Mouse (Mus musculus) ES-E14 (cell line): ENCODE results near the gene Tmprss9. TPM values are rescaled to one million over a fixed set of nuclear protein-coding genes. Genes with fewer than 3 reads are reported as not detected.

Source experiments
- DNase-seq: peaks from one replicate; pipeline ENCODE4 v3.0.0-alpha.2; 2013; ENCODE audit warnings: low read depth, low spot score
- H3K27ac ChIP-seq: 2 replicates; pipeline ENCODE4 v1.5.1; 2012; ENCODE audit warnings: low read depth, mild to moderate bottlenecking, low read length, moderate library complexity, mixed read lengths; ENCODE audit not compliant: poor library complexity, insufficient read depth, severe bottlenecking
- H3K36me3 ChIP-seq: 2 replicates; pipeline ENCODE4 v1.6.1; 2012; ENCODE audit warnings: mild to moderate bottlenecking, low read length, moderate library complexity, mixed read lengths; ENCODE audit not compliant: control insufficient read depth, poor library complexity, insufficient read depth, severe bottlenecking
- H3K4me1 ChIP-seq, 2 experiments: fragments of 150-350 bp in 1 of 2; sonication (generic) in 1 of 2; 2 replicates each; pipeline ENCODE4 v1.6.1; 2012; ENCODE audit warnings: low read length in 2 of 2, mild to moderate bottlenecking in 1 of 2, mixed read lengths in 1 of 2; ENCODE audit not compliant: control insufficient read depth in 2 of 2, insufficient read depth in 2 of 2, poor library complexity in 1 of 2
- H3K4me3 ChIP-seq, 2 experiments: fragments of 150-350 bp in 1 of 2; sonication (generic) in 1 of 2; 2 replicates each; pipeline ENCODE4 v1.5.1; 2012; ENCODE audit warnings: low read length in 2 of 2, low read depth in 1 of 2, mild to moderate bottlenecking in 1 of 2, mixed read lengths in 1 of 2; ENCODE audit not compliant: insufficient read depth in 1 of 2, poor library complexity in 1 of 2, severe bottlenecking in 1 of 2
- H3K9ac ChIP-seq: 2 replicates; pipeline ENCODE4 v1.6.1; 2012; ENCODE audit warnings: low read depth, mild to moderate bottlenecking, low read length, mixed read lengths; ENCODE audit not compliant: poor library complexity, insufficient read depth, severe bottlenecking
- H3K9me3 ChIP-seq: fragments of 150-350 bp; sonication (generic); 2 replicates; pipeline ENCODE4 v1.6.1; 2012; ENCODE audit warnings: low read depth, mild to moderate bottlenecking, low read length; ENCODE audit not compliant: control insufficient read depth, insufficient read depth
- CHD2 ChIP-seq: IDR thresholded peaks from 2 replicates; pipeline ENCODE4 v1.6.1; 2014; ENCODE audit warnings: mild to moderate bottlenecking, low read depth, low read length, inconsistent platforms
- HCFC1 ChIP-seq: IDR thresholded peaks from 2 replicates; pipeline ENCODE4 v1.6.1; 2012; ENCODE audit warnings: low read length, inconsistent platforms, borderline replicate concordance; ENCODE audit not compliant: insufficient read depth
- MAFK ChIP-seq: IDR thresholded peaks from 2 replicates; pipeline ENCODE4 v1.6.1; 2014; ENCODE audit warnings: mild to moderate bottlenecking, low read depth, low read length, inconsistent platforms; ENCODE audit not compliant: insufficient read depth
- ZC3H11A ChIP-seq: IDR thresholded peaks from 2 replicates; pipeline ENCODE4 v1.6.1; 2012; ENCODE audit warnings: low read depth, mild to moderate bottlenecking, inconsistent platforms, low read length, borderline replicate concordance
- ZNF384 ChIP-seq: IDR thresholded peaks from 2 replicates; pipeline ENCODE4 v1.6.1; 2012; ENCODE audit warnings: low read depth, low read length, inconsistent platforms
- in situ Hi-C, 2 experiments: fragments of 600-800 bp; cut with MboI; formaldehyde crosslinking; loops; one replicate each; pipeline ENCODE4 v1.15.1; 2025; ENCODE audit warnings: low sequenced_read_pairs in 2 of 2, inconsistent platforms in 1 of 2; ENCODE audit not compliant: unreplicated experiment in 2 of 2
- total RNA-seq: library from RNA; depleted of rRNA; stranded (reverse); fragments of 300-350 nt; gene quantifications from 2 replicates; pipeline ENCODE4 v1.2.3, GENCODE M21; 2012

The Tmprss9 gene
- total RNA-seq, 1 experiment: not detected

DNA sequence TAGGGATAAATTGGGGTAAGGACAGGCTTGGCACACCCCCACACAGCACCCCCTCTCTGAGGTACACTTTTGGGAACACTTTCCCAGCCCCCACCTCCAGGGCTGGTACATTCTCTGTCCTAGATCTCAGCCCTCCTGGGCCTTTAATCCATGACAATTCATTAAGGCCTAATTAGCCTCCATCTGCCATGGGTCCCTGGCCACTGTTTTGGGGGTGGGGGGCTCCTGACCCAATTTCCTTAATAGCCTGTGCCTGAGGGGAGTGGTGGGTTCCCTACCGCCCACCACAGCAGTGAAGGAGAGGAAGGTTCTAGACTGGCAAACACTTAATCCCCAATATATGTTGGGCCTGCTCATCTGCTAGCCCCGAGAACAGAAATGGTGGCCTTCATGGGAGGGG, 30.0 kb upstream of the Tmprss9 start:
- in situ Hi-C loops: no loop called here
- no peaks in the 10 kb centered on the region for H3K36me3 ChIP-seq
- H3K27ac ChIP-seq: no peak overlapping the region
- H3K9me3 ChIP-seq: no peaks in the 10 kb centered on the region
- H3K4me1 ChIP-seq: peaks cover 0 to 7% of the 10 kb centered on the region in 2 experiments; a peak in 1 of 4 replicates
- no peak for DNase-seq
- no peak overlapping the region for H3K9ac ChIP-seq
- no peak overlapping the region for H3K4me3 ChIP-seq
- TF ChIP-seq ZNF384 (no peak), ZC3H11A (no peak), CHD2 (no peak), MAFK (no peak), HCFC1 (no peak)

DNA sequence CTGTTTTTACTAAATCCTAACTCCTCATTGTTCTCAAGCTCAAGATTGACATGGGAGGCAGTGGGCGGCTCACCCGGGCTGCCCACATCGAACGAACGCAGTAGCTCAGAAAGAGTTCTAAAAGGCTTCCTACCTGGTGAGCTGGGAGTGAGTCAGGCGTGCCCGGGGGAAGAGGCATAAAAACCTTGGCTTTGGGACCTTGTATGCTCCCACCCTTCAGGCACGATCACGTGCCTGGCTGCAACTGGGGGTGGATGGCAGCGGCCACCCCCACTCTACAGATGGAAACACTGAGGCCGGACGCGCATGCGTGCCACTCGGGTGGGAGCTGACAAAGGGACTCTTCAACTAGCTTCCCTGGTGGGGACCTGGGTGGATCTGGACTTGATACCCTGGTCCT, 29.3 kb upstream of the Tmprss9 start:
- no peak for DNase-seq
- no peak overlapping the region for H3K9ac ChIP-seq
- H3K27ac ChIP-seq: no peak overlapping the region
- no peaks in the 10 kb centered on the region for H3K9me3 ChIP-seq
- no peak overlapping the region for H3K4me3 ChIP-seq
- no peak for TF ChIP-seq MAFK
- no peak for TF ChIP-seq ZC3H11A
- no peak for TF ChIP-seq ZNF384
- no peak for TF ChIP-seq CHD2
- TF ChIP-seq HCFC1: no peak
- H3K4me1 ChIP-seq: peaks cover 0 to 5% of the 10 kb centered on the region in 2 experiments; a peak in 1 of 4 replicates
- in situ Hi-C loops: no loop called here
- H3K36me3 ChIP-seq: no peaks in the 10 kb centered on the region

DNA sequence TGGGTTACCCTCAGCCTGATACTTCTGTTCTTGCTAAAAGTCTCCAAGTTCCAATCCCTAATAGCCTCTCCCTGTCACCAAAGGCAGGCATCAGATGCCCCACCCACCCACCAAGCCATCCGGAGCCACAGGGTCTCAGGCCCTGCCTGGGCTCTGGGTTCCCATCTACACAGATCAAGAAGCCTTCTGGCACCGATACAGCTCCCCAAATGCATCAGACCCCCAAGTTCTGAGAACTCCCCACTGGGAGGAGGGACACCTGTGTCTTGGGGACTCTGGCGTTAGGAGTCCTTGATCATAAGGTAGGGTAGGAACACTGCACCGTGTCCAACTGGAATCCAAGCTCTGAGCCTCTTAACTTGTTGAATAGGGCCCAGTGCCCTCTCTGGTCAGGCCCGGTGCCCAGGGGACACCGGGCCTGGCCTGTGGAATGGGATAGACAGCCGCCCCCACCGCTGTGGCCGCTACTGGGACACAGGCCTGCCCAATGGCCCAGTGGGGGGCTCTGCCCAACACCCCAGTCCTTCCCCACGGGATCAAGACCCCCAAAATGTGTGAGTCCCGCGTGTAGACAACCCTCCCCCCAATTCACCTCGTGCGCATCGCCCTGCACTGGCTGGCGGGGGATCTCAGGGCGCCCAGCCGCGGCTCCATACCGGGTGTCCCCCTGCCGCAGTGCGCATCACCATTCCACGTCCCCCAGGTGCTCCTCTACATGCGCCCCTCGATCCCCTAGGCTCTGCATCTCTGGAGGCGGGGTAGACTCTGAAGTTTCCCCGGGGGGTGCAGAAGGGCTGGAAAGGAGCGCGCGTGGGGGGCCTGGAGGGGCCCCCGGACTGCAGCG, 28.3 kb upstream of the Tmprss9 start:
- Histone ChIP-seq H3K9ac (peak overlapping the region; percentile 49), H3K9me3 (no peaks in the 10 kb centered on the region), H3K36me3 (no peaks in the 10 kb centered on the region), H3K4me1 (peaks cover 0 to 5% of the 10 kb centered on the region in 2 experiments; a peak in 1 of 4 replicates), H3K4me3 (peak overlapping the region; percentile 62 to 70), H3K27ac (no peak overlapping the region)
- TF ChIP-seq HCFC1 (no peak), MAFK (no peak), ZNF384 (no peak), ZC3H11A (no peak), CHD2 (no peak)
- in situ Hi-C loops: no loop called here
- no peak for DNase-seq

DNA sequence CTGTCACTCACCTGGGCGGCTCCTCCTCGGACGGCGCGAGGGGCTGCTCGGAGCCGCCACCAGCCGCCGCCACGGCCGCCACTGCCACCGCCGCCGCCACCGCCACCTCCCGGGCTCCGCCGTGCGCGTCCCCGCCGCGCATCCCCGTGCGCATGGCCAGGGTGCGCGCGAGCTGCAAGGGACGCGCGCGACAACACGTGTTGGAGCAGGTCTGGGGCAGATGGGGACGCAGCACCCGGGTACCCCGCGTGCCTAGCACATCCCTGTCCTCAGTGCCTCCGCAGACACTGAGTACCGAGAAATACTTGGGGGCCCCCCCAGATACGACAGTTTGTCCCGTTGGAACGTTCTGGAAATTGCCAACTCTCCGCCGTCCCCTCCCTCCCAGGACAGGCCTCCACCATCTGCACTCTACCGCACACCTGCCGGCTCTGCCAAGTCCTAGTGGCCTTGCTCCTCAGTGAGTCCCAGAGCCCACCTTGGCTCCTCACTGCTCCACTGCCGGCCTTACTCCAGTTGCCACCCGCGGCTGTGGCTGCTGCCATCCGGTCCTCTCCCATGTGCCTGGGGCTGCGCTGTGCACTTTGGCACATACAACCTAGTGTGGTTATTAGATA, 27.6 kb upstream of the Tmprss9 start, which contains the start of gene Lingo3:
Gene Lingo3, minus strand, starts transcription at position 109 of the 617 bp plus-strand sequence.
- Histone ChIP-seq H3K4me3 (peak within 1 kb of the TSS; percentile 62 to 70), H3K9ac (peak within 1 kb of the TSS; percentile 49), H3K36me3 (no peaks in the 10 kb centered on the region), H3K4me1 (peaks cover 0 to 5% of the 10 kb centered on the region in 2 experiments; a peak in 1 of 4 replicates), H3K9me3 (no peaks in the 10 kb centered on the region), H3K27ac (no peak within 1 kb of the TSS)
- in situ Hi-C loops: no loop called here
- TF ChIP-seq CHD2 (no peak), ZC3H11A (no peak), MAFK (no peak), ZNF384 (no peak), HCFC1 (no peak)
- DNase-seq: no peak
